ENCODE assay signal across 9 mouse cellular contexts in genomic region chr1:174594989-174595388, GRCm38 (mm10).
DNase-seq lines count a peak whose midpoint lies in the region; ATAC-seq and TF ChIP-seq lines count a peak whose summit lies in the region.
"Had no signal": no experiment of that assay in that cellular context is flagged by ENCODE, and none has a peak within 500 bp of the region (broad histone marks: within the 10 kb centered on the region; RNA-seq: fewer than 3 reads in every experiment).

No protein-coding gene starts in this region.

- H3K4me1 ChIP-seq in heart, embryonic 11.5 days (ENCODE audit: control insufficient read depth, insufficient read depth, low read length), result 0 out of 2 replicates have a peak, but pooled peaks cover 3% of the 10 kb centered on the region
- H3K4me1 ChIP-seq: limb, embryonic 15.5 days had no signal

- peak; percentile 44 to 64 for DNase-seq in heart, postnatal 14 days
- peak; percentile 41 for DNase-seq in adrenal gland, adult 2 months
- peak; percentile 82 for DNase-seq in embryo, embryonic 10.5 days (ENCODE audit: low spot score)
- peak; percentile 17 to 32 for DNase-seq in gastrocnemius, adult 8-10 months (ENCODE audit: low spot score in 2 of 2)
- DNase-seq in layer of hippocampus, adult 2 months (ENCODE audit: low spot score in 2 of 2), result peak; percentile 54 to 77
- peak; percentile 79 for DNase-seq in lung, postnatal 36 days
- peak; percentile 43 to 47 for DNase-seq in right cerebral cortex, postnatal 36 days (ENCODE audit: low spot score in 2 of 2)

- H3K27me3 ChIP-seq in heart, embryonic 11.5 days (ENCODE audit: control insufficient read depth, insufficient read depth, low read length), result no peaks in the 10 kb centered on the region
- H3K27me3 ChIP-seq: limb, embryonic 15.5 days had no signal

- TF ChIP-seq CTCF in layer of hippocampus, adult 2 months (conservative IDR thresholded peaks at IDR 0.05), result peak; percentile 96

- intact Hi-C loops in heart, postnatal 14 days (cut with DNase I), result loop anchor here (2.0 to 10.0 kb wide), 2 partner anchors 404 to 1330 kb away; partner anchors contain the start of gene Gm38100

- WGBS in heart, embryonic 11.5 days (ENCODE audit: insufficient replicate concordance), result 5% methylated on average over 4 of the region's 4 CpGs

- no peak overlapping the region for H3K4me3 ChIP-seq in heart, embryonic 11.5 days (ENCODE audit: low read depth, low read length)
- no peak overlapping the region for H3K4me3 ChIP-seq in layer of hippocampus, adult 2 months
- H3K4me3 ChIP-seq: limb, embryonic 15.5 days had no signal

- H3K9me3 ChIP-seq in heart, embryonic 11.5 days (replicated peaks; ENCODE audit: control insufficient read depth, low read length), result no peaks in the 10 kb centered on the region
- H3K9me3 ChIP-seq: limb, embryonic 15.5 days had no signal

- no peak overlapping the region for H3K9ac ChIP-seq in heart, embryonic 11.5 days (ENCODE audit: low read depth, low read length)
- H3K9ac ChIP-seq: limb, embryonic 15.5 days had no signal

- no peak overlapping the region for H3K27ac ChIP-seq in heart, embryonic 11.5 days (ENCODE audit: low read depth, low read length)
- H3K27ac ChIP-seq in layer of hippocampus, adult 2 months, result no peak overlapping the region
- H3K27ac ChIP-seq: limb, embryonic 15.5 days had no signal

- ATAC-seq in heart, embryonic 11.5 days (replicated peaks; ENCODE audit: insufficient number of reproducible peaks, low FRiP score, low TSS enrichment), result no peak

- H3K4me2 ChIP-seq in heart, embryonic 11.5 days, result no peak overlapping the region
- H3K4me2 ChIP-seq: limb, embryonic 15.5 days had no signal

- no peaks in the 10 kb centered on the region for H3K36me3 ChIP-seq in heart, embryonic 11.5 days (ENCODE audit: control insufficient read depth, insufficient read depth, low read length)
- H3K36me3 ChIP-seq: limb, embryonic 15.5 days had no signal

Comparison
In these comparisons a context has a peak if more than half of its experiments do, and no peak if none do; other contexts are left out.
1. DNase-seq: peak in every context shown above with its lines; median percentile 82 in embryo, embryonic 10.5 days; 79 in lung, postnatal 36 days; 66 in layer of hippocampus, adult 2 months; 54 in heart, postnatal 14 days; 45 in right cerebral cortex, postnatal 36 days; 41 in adrenal gland, adult 2 months; 24 in gastrocnemius, adult 8-10 months.